Mouse (Mus musculus): Measurements from ENCODE around the gene Pak7. TPM values are rescaled to one million over a fixed set of nuclear protein-coding genes. Genes with fewer than 3 reads are reported as not detected.
"Not testable (repeated sequence)": the region's sequence is repeated elsewhere in the genome, so short reads cannot be mapped to it uniquely, and the experiment has no call there.

The Pak7 gene
- polyA plus RNA-seq, 1 experiment from 2014 or later: 0.57 TPM

DNA sequence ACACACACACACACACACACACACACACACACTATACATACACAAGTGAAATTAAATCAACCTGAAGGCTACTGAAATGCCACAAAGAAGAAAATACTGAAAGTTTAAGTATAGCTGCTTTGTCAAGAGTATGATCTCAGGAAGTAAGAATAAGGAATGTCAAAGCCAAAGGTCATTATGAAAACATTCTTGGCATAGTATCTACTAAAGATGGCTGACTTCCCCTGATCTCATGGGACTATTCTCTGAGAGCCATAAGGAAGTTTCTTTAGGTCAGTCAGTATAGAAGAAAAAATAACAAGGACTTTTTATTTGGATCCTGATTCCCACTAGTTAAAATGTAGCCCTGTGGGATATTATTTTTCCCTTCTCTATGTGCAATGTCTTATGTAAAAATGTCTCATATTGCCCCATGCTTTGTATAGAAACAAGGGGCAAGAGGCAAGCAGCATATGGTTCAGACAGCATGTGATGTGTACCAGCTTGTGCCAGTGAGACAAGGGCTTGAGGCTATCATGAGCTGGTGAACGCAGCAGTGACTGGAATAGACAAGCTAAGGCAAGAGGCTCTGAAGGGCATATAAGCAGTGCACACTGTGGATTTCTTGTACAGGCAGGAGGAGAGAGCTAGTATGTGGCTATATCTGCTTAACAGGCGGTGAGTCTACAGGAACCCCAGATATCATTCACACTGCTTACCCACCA lies 36.2 kb downstream of the Pak7 start:
- 64% methylated on average over 2 of the region's 2 CpGs for WGBS
- Histone ChIP-seq H3K9ac (ENCODE audit: low read length) (no peak overlapping the region), H3K4me1 (ENCODE audit: control insufficient read depth in 2 of 2, insufficient read depth in 2 of 2, low read length in 2 of 2) (no peaks in the 10 kb centered on the region), H3K9me3 (ENCODE audit: control insufficient read depth, low read length) (no peaks in the 10 kb centered on the region), H3K27me3 (ENCODE audit: control insufficient read depth, insufficient read depth, low read length) (no peaks in the 10 kb centered on the region), H3K36me3 (ENCODE audit: control insufficient read depth, insufficient read depth, low read length) (no peaks in the 10 kb centered on the region), H3K27ac (replicated peaks in 1 of 2; ENCODE audit: control insufficient read depth in 1 of 2, insufficient read depth in 1 of 2, low read depth in 2 of 2, low read length in 2 of 2) (no peak overlapping the region), H3K4me3 (ENCODE audit: control insufficient read depth in 1 of 2, insufficient read depth in 1 of 2, low read depth in 1 of 2, low read length in 2 of 2) (no peak overlapping the region), H3K4me2 (ENCODE audit: low read length) (no peak overlapping the region)
- ATAC-seq (ENCODE audit: insufficient number of reproducible peaks, insufficient read depth, low FRiP score, low read depth): no peak

DNA sequence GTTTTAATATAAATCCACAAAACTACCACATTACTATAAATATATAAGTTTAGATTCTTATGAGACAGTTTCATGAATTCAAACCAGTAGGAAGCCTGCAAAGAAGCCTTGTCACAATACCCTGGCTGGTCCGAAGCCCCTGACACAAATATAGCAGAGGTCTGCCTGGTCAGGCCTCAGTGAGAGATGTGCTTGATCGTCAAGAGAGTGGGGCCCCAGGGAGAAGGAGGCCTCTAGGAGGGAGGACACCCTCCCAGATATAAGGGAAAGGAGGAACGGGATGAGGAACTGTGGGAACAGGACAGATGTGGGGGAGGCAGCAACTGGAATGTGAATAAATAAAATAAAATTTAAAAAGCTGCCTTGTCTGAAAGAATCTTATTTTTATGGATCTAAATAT lies 37.3 kb downstream of the Pak7 start:
- Histone ChIP-seq H3K4me2 (ENCODE audit: low read length) (no peak overlapping the region), H3K9me3 (ENCODE audit: control insufficient read depth, low read length) (no peaks in the 10 kb centered on the region), H3K4me3 (ENCODE audit: control insufficient read depth in 1 of 2, insufficient read depth in 1 of 2, low read depth in 1 of 2, low read length in 2 of 2) (no peak overlapping the region), H3K27me3 (ENCODE audit: control insufficient read depth, insufficient read depth, low read length) (no peaks in the 10 kb centered on the region), H3K36me3 (ENCODE audit: control insufficient read depth, insufficient read depth, low read length) (no peaks in the 10 kb centered on the region), H3K9ac (ENCODE audit: low read length) (no peak overlapping the region), H3K27ac (replicated peaks in 1 of 2; ENCODE audit: control insufficient read depth in 1 of 2, insufficient read depth in 1 of 2, low read depth in 2 of 2, low read length in 2 of 2) (no peak overlapping the region), H3K4me1 (ENCODE audit: control insufficient read depth in 2 of 2, insufficient read depth in 2 of 2, low read length in 2 of 2) (no peaks in the 10 kb centered on the region)
- 43% methylated on average over 3 of the region's 3 CpGs for WGBS
- no peak for ATAC-seq (ENCODE audit: insufficient number of reproducible peaks, insufficient read depth, low FRiP score, low read depth)

DNA sequence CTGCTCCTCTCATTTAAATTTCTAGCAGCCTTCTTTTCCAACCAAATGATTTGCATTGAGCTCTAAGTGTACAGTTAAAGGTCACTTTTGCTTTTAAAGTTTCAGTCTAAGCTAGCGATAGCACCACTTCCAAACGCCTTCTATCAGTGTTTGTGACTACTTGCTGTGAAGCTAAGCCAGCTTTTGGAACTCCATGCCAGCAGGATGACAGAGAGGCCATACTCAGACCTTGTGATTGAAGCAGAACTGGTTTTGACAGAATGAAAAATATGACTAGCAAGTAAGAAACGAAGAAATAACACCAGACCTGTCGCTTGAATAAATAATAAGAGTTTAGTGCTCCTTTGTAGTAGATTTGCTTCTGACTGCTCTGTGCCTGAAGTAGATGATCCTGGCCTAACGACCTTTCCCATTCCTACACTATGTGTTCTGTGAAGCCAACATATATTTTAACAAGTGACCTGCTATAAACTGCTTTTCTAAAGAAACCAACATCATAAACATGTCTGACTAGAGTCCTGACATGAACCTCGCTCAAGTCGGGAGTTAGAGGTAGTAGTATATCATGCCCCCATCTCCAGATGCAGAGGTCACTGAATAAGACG lies 38.0 kb downstream of the Pak7 start:
- Histone ChIP-seq H3K4me3 (ENCODE audit: control insufficient read depth in 1 of 2, insufficient read depth in 1 of 2, low read depth in 1 of 2, low read length in 2 of 2) (no peak overlapping the region), H3K4me1 (ENCODE audit: control insufficient read depth in 2 of 2, insufficient read depth in 2 of 2, low read length in 2 of 2) (no peaks in the 10 kb centered on the region), H3K27ac (replicated peaks in 1 of 2; ENCODE audit: control insufficient read depth in 1 of 2, insufficient read depth in 1 of 2, low read depth in 2 of 2, low read length in 2 of 2) (no peak overlapping the region), H3K4me2 (ENCODE audit: low read length) (no peak overlapping the region), H3K36me3 (ENCODE audit: control insufficient read depth, insufficient read depth, low read length) (no peaks in the 10 kb centered on the region), H3K9ac (ENCODE audit: low read length) (no peak overlapping the region), H3K9me3 (ENCODE audit: control insufficient read depth, low read length) (no peaks in the 10 kb centered on the region), H3K27me3 (ENCODE audit: control insufficient read depth, insufficient read depth, low read length) (no peaks in the 10 kb centered on the region)
- 63% methylated on average over 8 of the region's 8 CpGs for WGBS
- no peak for ATAC-seq (ENCODE audit: insufficient number of reproducible peaks, insufficient read depth, low FRiP score, low read depth)

DNA sequence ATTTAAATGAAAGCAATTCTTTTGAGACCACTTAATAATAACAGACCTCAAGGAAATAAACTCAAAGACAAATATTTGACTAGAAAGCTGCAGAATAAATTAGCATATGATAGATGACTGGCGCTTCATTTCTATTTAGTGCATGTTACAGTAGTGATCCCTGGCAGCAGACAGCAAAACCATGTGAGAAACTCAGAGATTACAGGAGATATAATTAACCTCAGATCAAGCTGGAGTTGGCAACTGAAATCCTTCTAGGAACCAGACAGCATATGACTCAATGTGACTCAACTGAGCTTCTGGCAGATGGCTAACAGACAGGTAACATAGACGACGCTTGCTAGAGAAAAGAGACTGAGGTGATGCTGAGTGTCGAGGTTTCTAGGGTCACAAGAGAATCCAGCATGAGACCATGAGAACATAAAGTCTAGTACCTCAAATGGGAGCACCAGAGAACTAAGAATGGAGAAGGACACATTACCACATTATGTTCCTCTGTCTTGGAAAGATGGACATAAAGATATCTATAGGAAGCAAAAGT lies 43.5 kb downstream of the Pak7 start:
- not testable (repeated sequence) for H3K27me3 ChIP-seq (ENCODE audit: control insufficient read depth, insufficient read depth, low read length); H3K36me3 ChIP-seq (ENCODE audit: control insufficient read depth, insufficient read depth, low read length); ATAC-seq (ENCODE audit: insufficient number of reproducible peaks, insufficient read depth, low FRiP score, low read depth); H3K4me2 ChIP-seq (ENCODE audit: low read length); H3K4me1 ChIP-seq (ENCODE audit: control insufficient read depth in 2 of 2, insufficient read depth in 2 of 2, low read length in 2 of 2); H3K9ac ChIP-seq (ENCODE audit: low read length); H3K4me3 ChIP-seq (ENCODE audit: control insufficient read depth in 1 of 2, insufficient read depth in 1 of 2, low read depth in 1 of 2, low read length in 2 of 2); H3K27ac ChIP-seq (replicated peaks in 1 of 2; ENCODE audit: control insufficient read depth in 1 of 2, insufficient read depth in 1 of 2, low read depth in 2 of 2, low read length in 2 of 2); H3K9me3 ChIP-seq (ENCODE audit: control insufficient read depth, low read length)
- 71% methylated on average over 4 of the region's 4 CpGs for WGBS

DNA sequence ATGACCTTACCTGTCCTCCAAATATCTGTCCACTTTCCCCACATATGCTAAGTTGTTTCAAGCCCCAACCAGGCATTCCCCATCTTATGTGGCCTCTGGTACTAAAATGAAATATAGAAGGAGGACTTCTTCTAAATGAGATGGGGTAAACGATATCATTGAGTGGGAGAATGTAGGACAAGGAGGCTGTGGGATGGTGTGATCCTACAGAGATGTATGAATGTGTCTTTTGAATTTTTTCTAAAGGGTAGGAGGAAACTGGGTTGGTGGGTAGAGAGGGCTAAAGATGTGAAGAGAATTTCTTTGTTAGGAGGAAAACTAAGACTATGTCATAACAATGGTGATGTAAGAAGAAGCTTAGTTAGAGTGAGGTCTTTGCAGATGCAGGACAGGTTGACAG lies 57.8 kb downstream of the Pak7 start:
- no peak for ATAC-seq (ENCODE audit: insufficient number of reproducible peaks, insufficient read depth, low FRiP score, low read depth)
- WGBS: 65% methylated on average over 1 of the region's 1 CpGs
- Histone ChIP-seq H3K27ac (replicated peaks in 1 of 2; ENCODE audit: control insufficient read depth in 1 of 2, insufficient read depth in 1 of 2, low read depth in 2 of 2, low read length in 2 of 2) (no peak overlapping the region), H3K9ac (ENCODE audit: low read length) (no peak overlapping the region), H3K27me3 (ENCODE audit: control insufficient read depth, insufficient read depth, low read length) (no peaks in the 10 kb centered on the region), H3K36me3 (ENCODE audit: control insufficient read depth, insufficient read depth, low read length) (no peaks in the 10 kb centered on the region), H3K4me1 (ENCODE audit: control insufficient read depth in 2 of 2, insufficient read depth in 2 of 2, low read length in 2 of 2) (no peaks in the 10 kb centered on the region), H3K4me3 (ENCODE audit: control insufficient read depth in 1 of 2, insufficient read depth in 1 of 2, low read depth in 1 of 2, low read length in 2 of 2) (no peak overlapping the region), H3K9me3 (ENCODE audit: control insufficient read depth, low read length) (no peaks in the 10 kb centered on the region), H3K4me2 (ENCODE audit: low read length) (no peak overlapping the region)

DNA sequence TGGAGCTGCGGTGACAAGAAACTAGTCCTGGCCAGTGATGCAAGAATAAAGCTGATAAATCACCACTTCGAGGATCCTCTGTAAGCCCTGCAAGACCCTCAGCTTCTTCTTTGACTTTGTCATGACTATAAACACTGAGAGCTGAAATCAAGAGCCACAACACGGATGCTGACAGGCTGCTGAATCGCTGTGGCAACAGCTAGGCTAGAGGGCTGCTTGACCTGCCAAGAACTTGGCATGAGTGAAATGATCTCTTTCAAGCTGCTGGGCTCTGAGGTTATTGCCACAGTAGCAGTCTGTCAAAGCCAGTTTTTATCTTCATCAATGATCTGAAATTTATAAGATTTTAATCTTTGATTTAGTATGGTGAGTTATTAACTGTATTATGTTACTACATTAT lies 62.1 kb downstream of the Pak7 start:
- Histone ChIP-seq H3K4me2 (ENCODE audit: low read length) (no peak overlapping the region), H3K9ac (ENCODE audit: low read length) (no peak overlapping the region), H3K4me1 (ENCODE audit: control insufficient read depth in 2 of 2, insufficient read depth in 2 of 2, low read length in 2 of 2) (no peaks in the 10 kb centered on the region), H3K9me3 (ENCODE audit: control insufficient read depth, low read length) (no peaks in the 10 kb centered on the region), H3K27ac (replicated peaks in 1 of 2; ENCODE audit: control insufficient read depth in 1 of 2, insufficient read depth in 1 of 2, low read depth in 2 of 2, low read length in 2 of 2) (no peak overlapping the region), H3K36me3 (ENCODE audit: control insufficient read depth, insufficient read depth, low read length) (no peaks in the 10 kb centered on the region), H3K27me3 (ENCODE audit: control insufficient read depth, insufficient read depth, low read length) (no peaks in the 10 kb centered on the region), H3K4me3 (ENCODE audit: control insufficient read depth in 1 of 2, insufficient read depth in 1 of 2, low read depth in 1 of 2, low read length in 2 of 2) (no peak overlapping the region)
- no peak for ATAC-seq (ENCODE audit: insufficient number of reproducible peaks, insufficient read depth, low FRiP score, low read depth)
- WGBS: 75% methylated on average over 4 of the region's 4 CpGs

DNA sequence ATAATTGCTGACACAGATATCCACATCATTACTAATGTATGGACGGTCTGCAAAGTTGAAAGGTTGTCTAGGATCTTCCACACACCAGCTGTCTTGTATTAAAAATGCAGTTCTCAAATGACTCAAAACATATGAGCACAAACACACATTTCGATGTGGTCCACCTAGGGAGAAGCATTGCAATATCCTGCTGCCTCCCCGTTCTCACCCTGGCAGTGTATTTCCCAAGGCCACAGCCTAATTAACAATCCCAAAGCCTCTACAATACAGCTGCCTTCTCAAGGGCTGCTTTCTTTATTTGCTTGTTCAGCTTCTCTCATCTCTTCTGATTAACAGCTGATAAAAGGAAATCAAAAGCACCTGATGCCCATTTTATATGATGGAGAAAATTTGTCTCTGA lies 78.5 kb downstream of the Pak7 start:
- no peaks in the 10 kb centered on the region for H3K4me1 ChIP-seq (ENCODE audit: control insufficient read depth in 2 of 2, insufficient read depth in 2 of 2, low read length in 2 of 2)
- no peaks in the 10 kb centered on the region for H3K36me3 ChIP-seq (ENCODE audit: control insufficient read depth, insufficient read depth, low read length)
- no peak overlapping the region for H3K9ac ChIP-seq (ENCODE audit: low read length)
- H3K4me3 ChIP-seq (ENCODE audit: control insufficient read depth in 1 of 2, insufficient read depth in 1 of 2, low read depth in 1 of 2, low read length in 2 of 2): no peak overlapping the region
- no peak for ATAC-seq (ENCODE audit: insufficient number of reproducible peaks, insufficient read depth, low FRiP score, low read depth)
- H3K27ac ChIP-seq (replicated peaks in 1 of 2; ENCODE audit: control insufficient read depth in 1 of 2, insufficient read depth in 1 of 2, low read depth in 2 of 2, low read length in 2 of 2): no peak overlapping the region
- no peak overlapping the region for H3K4me2 ChIP-seq (ENCODE audit: low read length)
- WGBS: 72% methylated on average over 3 of the region's 3 CpGs
- no peaks in the 10 kb centered on the region for H3K9me3 ChIP-seq (ENCODE audit: control insufficient read depth, low read length)
- H3K27me3 ChIP-seq (ENCODE audit: control insufficient read depth, insufficient read depth, low read length): no peaks in the 10 kb centered on the region

DNA sequence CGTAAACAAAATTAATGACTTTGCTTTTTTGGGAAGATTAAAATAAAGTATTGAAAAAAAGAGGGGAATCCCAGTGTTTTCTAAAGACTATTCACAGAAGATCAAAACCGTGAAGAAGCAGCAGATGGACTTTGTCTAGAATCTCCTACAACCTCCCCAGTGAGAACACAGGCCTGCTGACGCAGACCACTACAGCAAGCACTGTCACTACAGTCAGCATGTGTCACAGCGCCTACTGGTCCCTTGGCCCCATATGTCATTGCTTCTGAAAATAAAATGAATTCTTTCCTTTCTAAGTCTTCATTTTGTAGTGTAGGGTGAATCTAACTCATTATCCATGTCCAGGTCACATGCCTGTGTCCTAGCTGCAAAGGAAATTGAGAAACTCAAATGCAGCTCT lies 79.0 kb downstream of the Pak7 start:
- no peak overlapping the region for H3K9ac ChIP-seq (ENCODE audit: low read length)
- no peak for ATAC-seq (ENCODE audit: insufficient number of reproducible peaks, insufficient read depth, low FRiP score, low read depth)
- 84% methylated on average over 4 of the region's 4 CpGs for WGBS
- no peaks in the 10 kb centered on the region for H3K9me3 ChIP-seq (ENCODE audit: control insufficient read depth, low read length)
- H3K4me2 ChIP-seq (ENCODE audit: low read length): no peak overlapping the region
- no peak overlapping the region for H3K4me3 ChIP-seq (ENCODE audit: control insufficient read depth in 1 of 2, insufficient read depth in 1 of 2, low read depth in 1 of 2, low read length in 2 of 2)
- H3K4me1 ChIP-seq (ENCODE audit: control insufficient read depth in 2 of 2, insufficient read depth in 2 of 2, low read length in 2 of 2): no peaks in the 10 kb centered on the region
- no peaks in the 10 kb centered on the region for H3K36me3 ChIP-seq (ENCODE audit: control insufficient read depth, insufficient read depth, low read length)
- H3K27ac ChIP-seq (replicated peaks in 1 of 2; ENCODE audit: control insufficient read depth in 1 of 2, insufficient read depth in 1 of 2, low read depth in 2 of 2, low read length in 2 of 2): no peak overlapping the region
- no peaks in the 10 kb centered on the region for H3K27me3 ChIP-seq (ENCODE audit: control insufficient read depth, insufficient read depth, low read length)
